ENCODE assay signal across 10 mouse cellular contexts in the genomic region with DNA sequence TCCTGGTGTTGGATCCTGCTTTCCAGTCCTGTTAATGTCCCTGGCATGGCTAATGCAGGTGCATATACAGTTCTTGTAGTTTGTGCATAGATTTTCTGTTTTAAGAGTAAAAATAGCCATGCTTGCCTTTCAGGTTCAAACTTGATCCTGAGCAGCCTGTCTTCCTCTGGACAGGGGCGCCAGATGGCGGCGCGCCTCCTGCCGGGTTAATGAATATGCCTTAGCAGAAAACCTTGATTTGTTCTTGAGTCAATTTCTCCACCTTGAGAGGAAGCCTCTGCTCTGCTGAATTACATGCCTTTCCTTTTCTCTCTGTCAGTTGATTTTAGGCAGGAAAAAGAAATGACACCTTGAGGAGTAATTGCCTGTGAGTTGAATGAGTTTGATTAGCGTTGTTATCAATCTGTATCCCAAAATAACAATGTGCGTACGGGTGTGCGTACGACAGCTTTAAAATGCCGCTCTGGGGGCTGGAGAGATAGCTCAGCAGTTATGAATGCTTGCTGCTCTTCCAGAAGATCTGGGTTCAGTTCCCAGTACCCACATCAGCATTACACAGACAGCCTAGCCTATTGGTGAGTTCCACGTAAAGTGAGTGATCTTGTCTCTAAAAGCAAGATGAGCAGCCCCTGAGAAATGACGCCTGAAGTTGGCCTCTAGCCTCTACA. TPM values are rescaled to one million over a fixed set of nuclear protein-coding genes. Genes with fewer than 3 reads are reported as not detected.
DNase-seq lines count a peak whose midpoint lies in the region; ATAC-seq and TF ChIP-seq lines count a peak whose summit lies in the region.
"Had no signal": no experiment of that assay in that cellular context is flagged by ENCODE, and none has a peak within 500 bp of the region (broad histone marks: within the 10 kb centered on the region; RNA-seq: fewer than 3 reads in every experiment).

No protein-coding gene starts in this region.

- peak; percentile 63 for ATAC-seq in forebrain, postnatal 0 days
- no peak for ATAC-seq in forebrain, embryonic 15.5 days (replicated peaks)
- no peak for ATAC-seq in hindbrain, embryonic 15.5 days (ENCODE audit: low FRiP score, low read depth)
- ATAC-seq in limb, embryonic 12.5 days (ENCODE audit: insufficient number of reproducible peaks, insufficient read depth, low FRiP score, low TSS enrichment, low read depth): no peak

- 71% methylated on average over 13 of the region's 13 CpGs for WGBS in forebrain, postnatal 0 days
- WGBS in forebrain, embryonic 15.5 days: 75% methylated on average over 13 of the region's 13 CpGs
- WGBS in hindbrain, embryonic 15.5 days: 60% methylated on average over 13 of the region's 13 CpGs
- 75% methylated on average over 13 of the region's 13 CpGs for WGBS in limb, embryonic 12.5 days

- no peak overlapping the region for H3K4me3 ChIP-seq in forebrain, postnatal 0 days (ENCODE audit: low read depth, low read length)
- H3K4me3 ChIP-seq in forebrain, embryonic 15.5 days: no peak overlapping the region
- no peak overlapping the region for H3K4me3 ChIP-seq in hindbrain, embryonic 15.5 days
- no peak overlapping the region for H3K4me3 ChIP-seq in limb, embryonic 12.5 days (replicated peaks)
- H3K4me3 ChIP-seq in layer of hippocampus, adult 2 months: no peak overlapping the region
- H3K4me3 ChIP-seq: lung, embryonic 15.5 days had no signal

- H3K27me3 ChIP-seq in forebrain, postnatal 0 days (ENCODE audit: insufficient read depth, low read length): no peaks in the 10 kb centered on the region
- H3K27me3 ChIP-seq in forebrain, embryonic 15.5 days: no peaks in the 10 kb centered on the region
- H3K27me3 ChIP-seq in hindbrain, embryonic 15.5 days: no peaks in the 10 kb centered on the region
- 0 out of 2 replicates have a peak, but pooled peaks cover 2% of the 10 kb centered on the region for H3K27me3 ChIP-seq in limb, embryonic 12.5 days
- H3K27me3 ChIP-seq: lung, embryonic 15.5 days had no signal

- H3K27ac ChIP-seq in forebrain, postnatal 0 days (ENCODE audit: low read depth, low read length): peak overlapping the region; percentile 22; the same call in 1 of the 2 replicates
- no peak overlapping the region for H3K27ac ChIP-seq in forebrain, embryonic 15.5 days (replicated peaks)
- peak overlapping the region; percentile 43; the same call in 1 of the 2 replicates for H3K27ac ChIP-seq in hindbrain, embryonic 15.5 days (replicated peaks)
- H3K27ac ChIP-seq in limb, embryonic 12.5 days: peak overlapping the region; percentile 17; the same call in 1 of the 2 replicates
- H3K27ac ChIP-seq in layer of hippocampus, adult 2 months: no peak overlapping the region
- H3K27ac ChIP-seq: lung, embryonic 15.5 days had no signal

- H3K36me3 ChIP-seq in forebrain, postnatal 0 days (ENCODE audit: insufficient read depth): no peaks in the 10 kb centered on the region
- no peaks in the 10 kb centered on the region for H3K36me3 ChIP-seq in forebrain, embryonic 15.5 days
- no peaks in the 10 kb centered on the region for H3K36me3 ChIP-seq in hindbrain, embryonic 15.5 days
- no peaks in the 10 kb centered on the region; the same call in 1 of the 2 replicates for H3K36me3 ChIP-seq in limb, embryonic 12.5 days
- H3K36me3 ChIP-seq: lung, embryonic 15.5 days had no signal

- 0 out of 2 replicates have a peak, but pooled peaks cover 5% of the 10 kb centered on the region for H3K4me1 ChIP-seq in forebrain, postnatal 0 days (ENCODE audit: insufficient read depth)
- H3K4me1 ChIP-seq in forebrain, embryonic 15.5 days: peaks cover 11% of the 10 kb centered on the region
- peaks cover 23% of the 10 kb centered on the region for H3K4me1 ChIP-seq in hindbrain, embryonic 15.5 days (replicated peaks)
- peaks cover 20% of the 10 kb centered on the region for H3K4me1 ChIP-seq in limb, embryonic 12.5 days (replicated peaks)

- TF ChIP-seq CTCF in forebrain, postnatal 0 days (IDR thresholded peaks at IDR 0.05; ENCODE audit: low read depth): no peak
- TF ChIP-seq CTCF in layer of hippocampus, adult 2 months (conservative IDR thresholded peaks at IDR 0.05): no peak

- no peak overlapping the region for H3K9ac ChIP-seq in forebrain, postnatal 0 days
- no peak overlapping the region for H3K9ac ChIP-seq in forebrain, embryonic 15.5 days (replicated peaks)
- H3K9ac ChIP-seq in hindbrain, embryonic 15.5 days: no peak overlapping the region
- H3K9ac ChIP-seq in limb, embryonic 12.5 days (replicated peaks): no peak overlapping the region
- H3K9ac ChIP-seq: lung, embryonic 15.5 days had no signal

- H3K9me3 ChIP-seq in forebrain, postnatal 0 days (ENCODE audit: low read length): no peaks in the 10 kb centered on the region
- no peaks in the 10 kb centered on the region for H3K9me3 ChIP-seq in forebrain, embryonic 15.5 days
- H3K9me3 ChIP-seq in hindbrain, embryonic 15.5 days: no peaks in the 10 kb centered on the region
- no peaks in the 10 kb centered on the region for H3K9me3 ChIP-seq in limb, embryonic 12.5 days
- H3K9me3 ChIP-seq: lung, embryonic 15.5 days had no signal

- no peak for DNase-seq in forebrain, postnatal 0 days
- DNase-seq in ZHBTc4 (ENCODE audit: low read depth, low spot score): peak; percentile 44
- DNase-seq in layer of hippocampus, adult 2 months (ENCODE audit: low spot score in 2 of 2): no peak
- DNase-seq in adrenal gland, postnatal 4 days (ENCODE audit: low spot score in 2 of 2): no peak
- no peak for DNase-seq in left cerebral cortex, adult 11 months (ENCODE audit: low spot score)
- DNase-seq: thymus, postnatal 36 days had no signal

- H3K4me2 ChIP-seq in forebrain, postnatal 0 days (ENCODE audit: low read depth): no peak overlapping the region
- no peak overlapping the region for H3K4me2 ChIP-seq in forebrain, embryonic 15.5 days (replicated peaks)
- no peak overlapping the region for H3K4me2 ChIP-seq in hindbrain, embryonic 15.5 days
- H3K4me2 ChIP-seq in limb, embryonic 12.5 days: no peak overlapping the region
- H3K4me2 ChIP-seq: lung, embryonic 15.5 days had no signal

RNA-seq across cellular contexts. Expression of a gene that starts 57.5 kb away (rescaled TPM):
- 30.4 and 42.9 TPM in 2 replicates for total RNA-seq in forebrain, postnatal 0 days (2014; rRNA removed)
- 5.4 and 9.3 TPM in 2 replicates for polyA plus RNA-seq in forebrain, postnatal 0 days (2015; fragmentation: Nextera tagmentation; extraction: Ambion mirVana)
- polyA plus RNA-seq in forebrain, embryonic 15.5 days (2015; fragmentation: Nextera tagmentation; extraction: Ambion mirVana): 12.3 and 12.6 TPM in 2 replicates
- 14.3 and 15.0 TPM in 2 replicates for polyA plus RNA-seq in hindbrain, embryonic 15.5 days (2015; fragmentation: Nextera tagmentation; extraction: Ambion mirVana)
- 6.2 and 6.5 TPM in 2 replicates for polyA plus RNA-seq in limb, embryonic 12.5 days (2016; fragmentation: Nextera tagmentation; extraction: Ambion mirVana)
- 10 to 100 TPM; 51.0 to 52.4 TPM for total RNA-seq in layer of hippocampus, adult 2 months (2021)
- total RNA-seq in adrenal gland, postnatal 4 days (2021): 10 to 100 TPM; 18.3 to 24.9 TPM

Comparison
In these comparisons a context has a peak if more than half of its experiments do, and no peak if none do; other contexts are left out.
1. H3K27ac ChIP-seq: peak in forebrain, postnatal 0 days (single experiment), hindbrain, embryonic 15.5 days (single experiment) and limb, embryonic 12.5 days (single experiment); none in forebrain, embryonic 15.5 days (single experiment) and layer of hippocampus, adult 2 months (single experiment).